Mouse (Mus musculus) myocyte (in vitro differentiated cells): ENCODE data around the gene 5730596B20Rik.
A peak's percentile ranks its signal among the peaks of the same experiment; 100 is the strongest.

ENCODE experiments used
- E2F4 ChIP-seq: IDR thresholded peaks from one replicate; pipeline ENCODE4 v1.6.1; 2011; ENCODE audit warnings: mild to moderate bottlenecking, control low read depth, moderate library complexity; ENCODE audit not compliant: insufficient read depth
- MYOD1 ChIP-seq, 3 experiments: IDR thresholded peaks; one replicate each; pipeline ENCODE4 v1.6.1; 2011; ENCODE audit warnings: control low read depth in 2 of 3, low read depth in 2 of 3, mild to moderate bottlenecking in 2 of 3, moderate library complexity in 1 of 3; ENCODE audit not compliant: insufficient read length in 2 of 3, control insufficient read depth in 1 of 3
- MYOG ChIP-seq, 3 experiments: IDR thresholded peaks; one replicate each; pipeline ENCODE4 v1.6.1; 2011; ENCODE audit warnings: control low read depth in 2 of 3, low read depth in 2 of 3, mild to moderate bottlenecking in 2 of 3; ENCODE audit not compliant: insufficient read length in 2 of 3, control insufficient read depth in 1 of 3, insufficient read depth in 1 of 3
- POLR2A ChIP-seq: IDR thresholded peaks from one replicate; pipeline ENCODE4 v1.6.1; 2011; ENCODE audit warnings: low read depth, mild to moderate bottlenecking, control low read depth, moderate library complexity; ENCODE audit not compliant: insufficient read length
- POLR2AphosphoS2 ChIP-seq: IDR thresholded peaks from one replicate; pipeline ENCODE4 v1.6.1; 2011; ENCODE audit warnings: low read depth, control low read depth; ENCODE audit not compliant: insufficient read length
- SRF ChIP-seq: IDR thresholded peaks from one replicate; pipeline ENCODE4 v1.6.1; 2011; ENCODE audit warnings: low read depth; ENCODE audit not compliant: control insufficient read depth, insufficient read length

- peak in 2 of 3 experiments; percentile 15 to 26 for TF ChIP-seq MYOG (IDR thresholded peaks at IDR 0.05; ENCODE audit: control insufficient read depth in 1 of 3, insufficient read depth in 1 of 3, insufficient read length in 2 of 3, low read depth in 2 of 3)
- TF ChIP-seq POLR2AphosphoS2, result no peak
- no peak for TF ChIP-seq POLR2A
- TF ChIP-seq E2F4, result no peak
- TF ChIP-seq MYOD1 (IDR thresholded peaks at IDR 0.05; ENCODE audit: control insufficient read depth in 1 of 3, insufficient read length in 2 of 3, low read depth in 2 of 3), result peak in 1 of 3 experiments; percentile 46
- TF ChIP-seq SRF, result no peak
These were observed 19.6 kb upstream of the 5730596B20Rik start for GRCm38 (mm10) chr6:52157466-52158275.
